Mouse (Mus musculus) MEL (cell line): ENCODE measurements around the gene Atp1b3. TPM values are rescaled to one million over a fixed set of nuclear protein-coding genes. Genes with fewer than 3 reads are reported as not detected.

Experiments used
- DNase-seq: peaks from one replicate; pipeline ENCODE4 v3.0.0; 2011; ENCODE audit warnings: low read depth, low spot score
- H3K27ac ChIP-seq: 2 replicates; pipeline ENCODE4 v1.5.1; 2012; ENCODE audit warnings: low read depth, mild to moderate bottlenecking, control low read depth, low read length, moderate library complexity; ENCODE audit not compliant: control insufficient read depth
- H3K27me3 ChIP-seq, 2 experiments: fragments of 150-350 bp in 1 of 2; sonication (generic) in 1 of 2; 2 replicates each; pipeline ENCODE4 v1.6.1; 2012; ENCODE audit warnings: low read length in 2 of 2, mild to moderate bottlenecking in 2 of 2, improper control_type of control experiment in 1 of 2, moderate library complexity in 1 of 2; ENCODE audit not compliant: insufficient read depth in 2 of 2, control insufficient read depth in 1 of 2
- H3K36me3 ChIP-seq, 2 experiments: 2 replicates each; pipeline ENCODE4 v1.6.1; 2012 to 2014; ENCODE audit warnings: low read length in 2 of 2, improper control_type of control experiment in 1 of 2, inconsistent platforms in 1 of 2, mild to moderate bottlenecking in 1 of 2; ENCODE audit not compliant: insufficient read depth in 2 of 2, control insufficient read depth in 1 of 2
- H3K4me1 ChIP-seq, 2 experiments: fragments of 150-350 bp in 1 of 2; sonication (generic) in 1 of 2; 2 replicates each; pipeline ENCODE4 v1.6.1; 2012; ENCODE audit warnings: low read length in 2 of 2, improper control_type of control experiment in 1 of 2, mild to moderate bottlenecking in 1 of 2; ENCODE audit not compliant: insufficient read depth in 2 of 2, control insufficient read depth in 1 of 2
- H3K4me3 ChIP-seq, 2 experiments: fragments of 150-350 bp in 1 of 2; sonication (generic) in 1 of 2; 2 replicates each; pipeline ENCODE4 v1.5.1; 2012; ENCODE audit warnings: low read depth in 2 of 2, low read length in 2 of 2, mild to moderate bottlenecking in 2 of 2, moderate library complexity in 2 of 2, control low read depth in 1 of 2, improper control_type of control experiment in 1 of 2; ENCODE audit not compliant: control insufficient read depth in 1 of 2, insufficient read depth in 1 of 2
- H3K79me2 ChIP-seq: 2 replicates; pipeline ENCODE4 v1.6.1; 2012; ENCODE audit warnings: mild to moderate bottlenecking, low read length, moderate library complexity; ENCODE audit not compliant: control insufficient read depth, poor library complexity, insufficient read depth
- H3K9ac ChIP-seq: 2 replicates; pipeline ENCODE4 v1.6.1; 2012; ENCODE audit warnings: low read depth, mild to moderate bottlenecking, control low read depth, low read length, moderate library complexity; ENCODE audit not compliant: control insufficient read depth, poor library complexity, severe bottlenecking
- H3K9me3 ChIP-seq: fragments of 150-350 bp; sonication (generic); replicated peaks from 2 replicates; pipeline ENCODE4 v1.6.1; 2012; ENCODE audit warnings: mild to moderate bottlenecking, low read length, improper control_type of control experiment, moderate library complexity; ENCODE audit not compliant: insufficient read depth
- BHLHE40 ChIP-seq: IDR thresholded peaks from 2 replicates; pipeline ENCODE4 v1.6.1; 2012; ENCODE audit warnings: low read depth, mild to moderate bottlenecking, inconsistent platforms, low read length, improper control_type of control experiment, borderline replicate concordance
- CTCF ChIP-seq, 3 experiments: IDR thresholded peaks in 2 of 3; conservative IDR thresholded peaks in 1 of 3; 2 replicates each; pipeline ENCODE4 v1.5.1; 2011 to 2012; ENCODE audit warnings: low read length in 3 of 3, low read depth in 2 of 3, mild to moderate bottlenecking in 2 of 3, improper control_type of control experiment in 1 of 3, inconsistent platforms in 1 of 3, mixed read lengths in 1 of 3, moderate library complexity in 1 of 3; ENCODE audit not compliant: control insufficient read depth in 1 of 3, insufficient read depth in 1 of 3, poor library complexity in 1 of 3, severe bottlenecking in 1 of 3
- ELF1 ChIP-seq: IDR thresholded peaks from 2 replicates; pipeline ENCODE4 v1.6.1; 2014; ENCODE audit warnings: low read depth, mild to moderate bottlenecking, inconsistent platforms, low read length, improper control_type of control experiment, moderate library complexity
- ETS1 ChIP-seq: IDR thresholded peaks from 2 replicates; pipeline ENCODE4 v1.6.1; 2012; ENCODE audit warnings: low read depth, mild to moderate bottlenecking, inconsistent platforms, low read length, improper control_type of control experiment, moderate library complexity
- GABPA ChIP-seq: IDR thresholded peaks from 2 replicates; pipeline ENCODE4 v1.6.1; 2012; ENCODE audit warnings: low read depth, mild to moderate bottlenecking, inconsistent platforms, low read length, improper control_type of control experiment, moderate library complexity
- GATA1 ChIP-seq: IDR thresholded peaks from 2 replicates; pipeline ENCODE4 v1.6.1; 2011; ENCODE audit warnings: low read depth, low read length, improper control_type of control experiment
- MAFK ChIP-seq: IDR thresholded peaks from 2 replicates; pipeline ENCODE4 v1.6.1; 2011; ENCODE audit warnings: low read depth, mild to moderate bottlenecking, low read length, improper control_type of control experiment, borderline replicate concordance
- MAX ChIP-seq: IDR thresholded peaks from 2 replicates; pipeline ENCODE4 v1.6.1; 2011; ENCODE audit warnings: low read length, improper control_type of control experiment
- MXI1 ChIP-seq: IDR thresholded peaks from 2 replicates; pipeline ENCODE4 v1.6.1; 2011; ENCODE audit warnings: mild to moderate bottlenecking, low read depth, low read length, improper control_type of control experiment
- MYB ChIP-seq: IDR thresholded peaks from 2 replicates; pipeline ENCODE4 v1.6.1; 2011; ENCODE audit warnings: mild to moderate bottlenecking, low read depth, low read length, improper control_type of control experiment
- NELFE ChIP-seq: IDR thresholded peaks from 2 replicates; pipeline ENCODE4 v1.6.1; 2011; ENCODE audit warnings: low read depth, low read length, improper control_type of control experiment
- POLR2AphosphoS2 ChIP-seq: IDR thresholded peaks from 2 replicates; pipeline ENCODE4 v1.6.1; 2011; ENCODE audit warnings: low read length, improper control_type of control experiment
- POLR2AphosphoS5 ChIP-seq: IDR thresholded peaks from 2 replicates; pipeline ENCODE4 v1.6.1; 2012; ENCODE audit warnings: low read depth, borderline replicate concordance, mild to moderate bottlenecking, inconsistent platforms, low read length, moderate library complexity, mixed read lengths
- RAD21 ChIP-seq: IDR thresholded peaks from 2 replicates; pipeline ENCODE4 v1.6.1; 2011; ENCODE audit warnings: mild to moderate bottlenecking, low read depth, low read length, improper control_type of control experiment
- RCOR1 ChIP-seq: IDR thresholded peaks from 2 replicates; pipeline ENCODE4 v1.6.1; 2012; ENCODE audit warnings: low read depth, mild to moderate bottlenecking, inconsistent platforms, low read length, improper control_type of control experiment
- SMC3 ChIP-seq: IDR thresholded peaks from 2 replicates; pipeline ENCODE4 v1.6.1; 2011; ENCODE audit warnings: low read depth, low read length, improper control_type of control experiment
- TAL1 ChIP-seq: IDR thresholded peaks from 2 replicates; pipeline ENCODE4 v1.6.1; 2012; ENCODE audit warnings: mild to moderate bottlenecking, inconsistent platforms, low read length, moderate library complexity, mixed read lengths
- TBP ChIP-seq: IDR thresholded peaks from 2 replicates; pipeline ENCODE4 v1.8.0; 2011; ENCODE audit warnings: low read depth, low read length, improper control_type of control experiment
- TCF12 ChIP-seq: IDR thresholded peaks from 2 replicates; pipeline ENCODE4 v1.6.1; 2014; ENCODE audit warnings: low read depth, mild to moderate bottlenecking, inconsistent platforms, low read length, improper control_type of control experiment, moderate library complexity
- USF1 ChIP-seq: IDR thresholded peaks from 2 replicates; pipeline ENCODE4 v1.6.1; 2014; ENCODE audit warnings: low read depth, mild to moderate bottlenecking, inconsistent platforms, low read length, improper control_type of control experiment, moderate library complexity
- ZC3H11A ChIP-seq: IDR thresholded peaks from 2 replicates; pipeline ENCODE4 v1.6.1; 2012; ENCODE audit warnings: low read depth, mild to moderate bottlenecking, inconsistent platforms, low read length, improper control_type of control experiment
- polyA plus RNA-seq, 2 experiments: library from polyadenylated mRNA; stranded (reverse) in 1 of 2; unstranded in 1 of 2; fragments of >175 nt in 1 of 2; fragments of >200 nt in 1 of 2; gene quantifications; 2 replicates each; pipeline versions ENCODE4 v1.2.1 to v1.2.4; 2012; ENCODE audit warnings: low replicate concordance in 2 of 2, low read depth in 1 of 2; ENCODE audit not compliant: insufficient read length in 2 of 2, insufficient read depth in 1 of 2, missing spikeins in 1 of 2
- total RNA-seq: library from RNA; depleted of rRNA; stranded (reverse); fragments of 300-350 nt; gene quantifications from 2 replicates; pipeline ENCODE4 v1.2.3, GENCODE M21; 2012

Gene Atp1b3
- total and polyA plus RNA-seq, 3 experiments = 57.8 to 70.6 TPM; not detected in 1

GRCm38 (mm10) chr9:96299324-96300008 lies 64.8 kb downstream of the Atp1b3 start:
- H3K79me2 ChIP-seq = no peaks in the 10 kb centered on the region
- no peak for DNase-seq
- H3K4me1 ChIP-seq = no peaks in the 10 kb centered on the region
- no peaks in the 10 kb centered on the region for H3K36me3 ChIP-seq
- H3K27ac ChIP-seq = no peak overlapping the region
- H3K27me3 ChIP-seq = no peaks in the 10 kb centered on the region
- no peak overlapping the region for H3K4me3 ChIP-seq
- TF ChIP-seq MAFK (no peak), SMC3 (no peak), ELF1 (no peak)
- H3K9ac ChIP-seq = no peak overlapping the region
- no peaks in the 10 kb centered on the region for H3K9me3 ChIP-seq

- H3K79me2 ChIP-seq = no peaks in the 10 kb centered on the region
- H3K9me3 ChIP-seq = no peaks in the 10 kb centered on the region
- no peaks in the 10 kb centered on the region for H3K36me3 ChIP-seq
- no peak for DNase-seq
- H3K4me3 ChIP-seq = no peak overlapping the region
- TF ChIP-seq POLR2AphosphoS5 (no peak), BHLHE40 (no peak)
- no peak overlapping the region for H3K9ac ChIP-seq
- H3K27ac ChIP-seq = no peak overlapping the region
- H3K4me1 ChIP-seq = no peaks in the 10 kb centered on the region
- no peaks in the 10 kb centered on the region for H3K27me3 ChIP-seq
Observed at GRCm38 (mm10) chr9:96292144-96292543, 72.1 kb downstream of the Atp1b3 start.

GRCm38 (mm10) chr9:96284916-96285315 lies 79.3 kb downstream of the Atp1b3 start:
- peak; percentile 49 for DNase-seq
- Histone ChIP-seq H3K36me3 (no peaks in the 10 kb centered on the region), H3K27me3 (no peaks in the 10 kb centered on the region), H3K27ac (no peak overlapping the region), H3K79me2 (no peaks in the 10 kb centered on the region), H3K9ac (no peak overlapping the region), H3K4me1 (no peaks in the 10 kb centered on the region), H3K9me3 (no peaks in the 10 kb centered on the region), H3K4me3 (no peak overlapping the region)
- TF ChIP-seq TAL1 (no peak), ELF1 (no peak), RAD21 (peak; percentile 96), ETS1 (no peak), TCF12 (no peak), MXI1 (no peak), ZC3H11A (peak; percentile 79), NELFE (no peak), MAX (no peak), SMC3 (peak; percentile 78), USF1 (no peak), GATA1 (no peak), GABPA (no peak), RCOR1 (no peak), MYB (no peak), CTCF (IDR thresholded peaks at IDR 0.05 in 2 of 3, conservative IDR thresholded peaks at IDR 0.05 in 1 of 3; ENCODE audit: control insufficient read depth in 1 of 3, insufficient read depth in 1 of 3, low read depth in 2 of 3, low read length in 3 of 3, poor library complexity in 1 of 3, severe bottlenecking in 1 of 3) (peak in 2 of 3 experiments; percentile 24 to 87; a peak in 3 of 6 replicates), POLR2AphosphoS2 (no peak), TBP (no peak), MAFK (no peak)
